Mouse (Mus musculus): ENCODE results near the gene Eomes. TPM values are rescaled to one million over a fixed set of nuclear protein-coding genes. Genes with fewer than 3 reads are reported as not detected.

Gene Eomes
- total RNA-seq, 2 experiments from 2014 or later: not detected

GRCm38 (mm10) chr9:118515476-118515875 is 37.5 kb downstream of the Eomes start:
- ATAC-seq (replicated peaks; ENCODE audit: poor library complexity, severe bottlenecking): no peak

- ATAC-seq (replicated peaks; ENCODE audit: poor library complexity, severe bottlenecking): no peak
These were observed 38.1 kb downstream of the Eomes start for GRCm38 (mm10) chr9:118516162-118516561.

- no peak for ATAC-seq (replicated peaks; ENCODE audit: poor library complexity, severe bottlenecking)
These were observed 39.6 kb downstream of the Eomes start for GRCm38 (mm10) chr9:118517619-118518018.

- no peak for ATAC-seq (replicated peaks; ENCODE audit: poor library complexity, severe bottlenecking)
These were observed 41.1 kb downstream of the Eomes start for GRCm38 (mm10) chr9:118519101-118519500.

- ATAC-seq (replicated peaks; ENCODE audit: poor library complexity, severe bottlenecking): no peak
These were observed 42.0 kb downstream of the Eomes start for GRCm38 (mm10) chr9:118520011-118520410.

- ATAC-seq (replicated peaks; ENCODE audit: poor library complexity, severe bottlenecking): no peak
These were observed 42.8 kb downstream of the Eomes start for GRCm38 (mm10) chr9:118520858-118521257.

GRCm38 (mm10) chr9:118521659-118522058 is 43.6 kb downstream of the Eomes start:
- no peak for ATAC-seq (replicated peaks; ENCODE audit: poor library complexity, severe bottlenecking)

- ATAC-seq (replicated peaks; ENCODE audit: poor library complexity, severe bottlenecking): no peak
These were observed 45.7 kb downstream of the Eomes start for GRCm38 (mm10) chr9:118523738-118524137.

- no peak for ATAC-seq (replicated peaks; ENCODE audit: poor library complexity, severe bottlenecking)
These were observed 49.0 kb downstream of the Eomes start for GRCm38 (mm10) chr9:118527056-118527455.

GRCm38 (mm10) chr9:118529783-118530182 is 51.8 kb downstream of the Eomes start:
- ATAC-seq (replicated peaks; ENCODE audit: poor library complexity, severe bottlenecking): no peak

GRCm38 (mm10) chr9:118530679-118531078 is 52.7 kb downstream of the Eomes start:
- no peak for ATAC-seq (replicated peaks; ENCODE audit: poor library complexity, severe bottlenecking)

- no peak for ATAC-seq (replicated peaks; ENCODE audit: poor library complexity, severe bottlenecking)
These were observed 54.6 kb downstream of the Eomes start for GRCm38 (mm10) chr9:118532516-118533205.

Other genes with a start within 250 kb of the Eomes start
- 50.2 and 61.6 TPM in 2 replicates for gene Golga4, start 28.1 kb downstream of the Eomes start, total RNA-seq (2014; fragmentation: Nextera tagmentation)
- 69.4 and 82.7 TPM in 2 replicates for gene Golga4, start 28.1 kb downstream of the Eomes start, total RNA-seq (2017)
- 0.19 TPM in 1 of 2 replicates, not detected in the other for gene Itga9, start 128.5 kb downstream of the Eomes start, total RNA-seq (2014; fragmentation: Nextera tagmentation)
- 0.13 and 0.26 TPM in 2 replicates for gene Itga9, start 128.5 kb downstream of the Eomes start, total RNA-seq (2017)